Mouse (Mus musculus): ENCODE data around the gene Acvr1b. TPM values are rescaled to one million over a fixed set of nuclear protein-coding genes. Genes with fewer than 3 reads are reported as not detected.

The Acvr1b gene
- total and polyA plus RNA-seq, 3 experiments, result 2.7 to 4.8 (median 2.9) TPM

- H3K4me3 ChIP-seq (replicated peaks in 1 of 3; ENCODE audit: low read depth in 2 of 3, low read length in 2 of 3, poor library complexity in 1 of 3), result peak overlapping the region in 1 of 3 experiments; percentile 22
- no peak overlapping the region for H3K4me2 ChIP-seq (ENCODE audit: insufficient read depth, low read depth, poor library complexity, severe bottlenecking)
- peaks cover 3% of the 10 kb centered on the region for H3K9me3 ChIP-seq (replicated peaks; ENCODE audit: low read length)
- no peak overlapping the region for H3K9ac ChIP-seq (ENCODE audit: insufficient read depth, low read depth)
- H3K36me3 ChIP-seq (replicated peaks in 1 of 2; ENCODE audit: control insufficient read depth in 1 of 2, insufficient read depth in 1 of 2, low read length in 1 of 2), result peaks cover 18 to 26% of the 10 kb centered on the region in 2 experiments
- dilution Hi-C loops (cut with MboI; ENCODE audit: extremely low pct_ligation_motif_present, extremely low pct_unique_long_range_greater_than_20kb, low sequenced_read_pairs), result no loop called here
- H3K27ac ChIP-seq (ENCODE audit: insufficient read depth, low read depth), result peak overlapping the region; percentile 79
- no peak for DNase-seq (ENCODE audit: extremely low read depth)
- H3K4me1 ChIP-seq (ENCODE audit: control insufficient read depth in 1 of 2, insufficient read depth in 2 of 2), result peaks cover 44 to 58% of the 10 kb centered on the region in 2 experiments
- no peaks in the 10 kb centered on the region for H3K27me3 ChIP-seq (replicated peaks)
- H3K79me2 ChIP-seq (replicated peaks; ENCODE audit: control insufficient read depth, extremely low read depth, insufficient read depth, poor library complexity, severe bottlenecking), result no peaks in the 10 kb centered on the region
- in situ Hi-C loops (cut with MboI; ENCODE audit: low pct_ligation_motif_present, low pct_unique_long_range_greater_than_20kb, low sequenced_read_pairs), result no loop called here
- TF ChIP-seq ZKSCAN1 (IDR thresholded peaks at IDR 0.05; ENCODE audit: borderline replicate concordance, low read depth, low read length), result no peak
- no peak for TF ChIP-seq JUN (IDR thresholded peaks at IDR 0.05; ENCODE audit: insufficient read depth, low read depth, low read length)
- no peak for TF ChIP-seq SMC3 (IDR thresholded peaks at IDR 0.05; ENCODE audit: low read depth, low read length)
- no peak for TF ChIP-seq KAT2A (IDR thresholded peaks at IDR 0.05; ENCODE audit: insufficient replicate concordance, low read length)
- no peak for TF ChIP-seq SIN3A (IDR thresholded peaks at IDR 0.05; ENCODE audit: low read length)
- TF ChIP-seq MYC (IDR thresholded peaks at IDR 0.05; ENCODE audit: low read depth, low read length), result no peak
- no peak for TF ChIP-seq POLR2A (IDR thresholded peaks at IDR 0.05; ENCODE audit: low read depth, low read length)
- TF ChIP-seq JUND (conservative IDR thresholded peaks at IDR 0.05; ENCODE audit: low read depth, low read length), result no peak
- TF ChIP-seq MAX (IDR thresholded peaks at IDR 0.05; ENCODE audit: low read length), result no peak
- TF ChIP-seq ETS1 (conservative IDR thresholded peaks at IDR 0.05; ENCODE audit: low read depth, low read length), result no peak
- no peak for TF ChIP-seq ZC3H11A (IDR thresholded peaks at IDR 0.05; ENCODE audit: low read depth, low read length)
- no peak for TF ChIP-seq MAFK (IDR thresholded peaks at IDR 0.05; ENCODE audit: insufficient replicate concordance, low read length)
- no peak for TF ChIP-seq HCFC1 (IDR thresholded peaks at IDR 0.05; ENCODE audit: low read depth, low read length)
- TF ChIP-seq POLR2AphosphoS2 (IDR thresholded peaks at IDR 0.05; ENCODE audit: low read depth, low read length), result no peak
- TF ChIP-seq CHD2 (IDR thresholded peaks at IDR 0.05; ENCODE audit: low read length), result no peak
Observed at GRCm38 (mm10) chr15:101191459-101192259, 17.8 kb downstream of the Acvr1b start.

GRCm38 (mm10) chr15:101192260-101192640, 18.4 kb downstream of the Acvr1b start:
- peaks cover 43 to 61% of the 10 kb centered on the region in 2 experiments for H3K4me1 ChIP-seq (ENCODE audit: control insufficient read depth in 1 of 2, insufficient read depth in 2 of 2)
- in situ Hi-C loops (cut with MboI; ENCODE audit: low pct_ligation_motif_present, low pct_unique_long_range_greater_than_20kb, low sequenced_read_pairs), result no loop called here

More at GRCm38 (mm10) chr15:101192260-101192640, 18.4 kb downstream of the Acvr1b start:
- DNase-seq (ENCODE audit: extremely low read depth), result no peak
- TF ChIP-seq JUN (IDR thresholded peaks at IDR 0.05; ENCODE audit: insufficient read depth, low read depth, low read length) (no peak), ZC3H11A (IDR thresholded peaks at IDR 0.05; ENCODE audit: low read depth, low read length) (no peak), CTCF (conservative IDR thresholded peaks at IDR 0.05 in 1 of 2, IDR thresholded peaks at IDR 0.05 in 1 of 2; ENCODE audit: low read depth in 2 of 2, low read length in 2 of 2) (no peak), ZMIZ1 (IDR thresholded peaks at IDR 0.05; ENCODE audit: low read depth, low read length) (no peak), ZNF384 (IDR thresholded peaks at IDR 0.05; ENCODE audit: low read depth, low read length) (no peak), PAX5 (IDR thresholded peaks at IDR 0.05; ENCODE audit: low read length) (no peak), TCF12 (IDR thresholded peaks at IDR 0.05; ENCODE audit: low read depth, low read length) (no peak), NRF1 (IDR thresholded peaks at IDR 0.05; ENCODE audit: low read depth, low read length) (no peak), MAX (IDR thresholded peaks at IDR 0.05; ENCODE audit: low read length) (no peak), JUND (conservative IDR thresholded peaks at IDR 0.05; ENCODE audit: low read depth, low read length) (no peak), USF1 (IDR thresholded peaks at IDR 0.05; ENCODE audit: low read depth, low read length) (no peak), TBP (conservative IDR thresholded peaks at IDR 0.05; ENCODE audit: low read depth, low read length) (no peak), MXI1 (IDR thresholded peaks at IDR 0.05; ENCODE audit: low read depth, low read length) (no peak), POLR2A (IDR thresholded peaks at IDR 0.05; ENCODE audit: low read depth, low read length) (no peak), IRF4 (IDR thresholded peaks at IDR 0.05; ENCODE audit: low read depth, low read length) (no peak), RAD21 (IDR thresholded peaks at IDR 0.05; ENCODE audit: low read depth, low read length) (no peak), CHD1 (IDR thresholded peaks at IDR 0.05; ENCODE audit: low read depth, low read length) (no peak), GABPA (IDR thresholded peaks at IDR 0.05; ENCODE audit: insufficient replicate concordance, low read depth, low read length) (no peak), KAT2A (IDR thresholded peaks at IDR 0.05; ENCODE audit: insufficient replicate concordance, low read length) (no peak)
- H3K27ac ChIP-seq (ENCODE audit: insufficient read depth, low read depth), result no peak overlapping the region
- no peak overlapping the region for H3K4me2 ChIP-seq (ENCODE audit: insufficient read depth, low read depth, poor library complexity, severe bottlenecking)
- dilution Hi-C loops (cut with MboI; ENCODE audit: extremely low pct_ligation_motif_present, extremely low pct_unique_long_range_greater_than_20kb, low sequenced_read_pairs), result no loop called here
- H3K36me3 ChIP-seq (replicated peaks in 1 of 2; ENCODE audit: control insufficient read depth in 1 of 2, insufficient read depth in 1 of 2, low read length in 1 of 2), result peaks cover 18 to 26% of the 10 kb centered on the region in 2 experiments
- H3K79me2 ChIP-seq (replicated peaks; ENCODE audit: control insufficient read depth, extremely low read depth, insufficient read depth, poor library complexity, severe bottlenecking), result no peaks in the 10 kb centered on the region
- H3K9ac ChIP-seq (ENCODE audit: insufficient read depth, low read depth), result no peak overlapping the region
- no peaks in the 10 kb centered on the region for H3K27me3 ChIP-seq (replicated peaks)
- H3K9me3 ChIP-seq (replicated peaks; ENCODE audit: low read length), result peaks cover 3% of the 10 kb centered on the region
- no peak overlapping the region for H3K4me3 ChIP-seq (replicated peaks in 1 of 3; ENCODE audit: low read depth in 2 of 3, low read length in 2 of 3, poor library complexity in 1 of 3)
